Mouse (Mus musculus): ENCODE measurements around the gene Nos3. TPM values are rescaled to one million over a fixed set of nuclear protein-coding genes. Genes with fewer than 3 reads are reported as not detected.

Gene Nos3
- 0.14 TPM for polyA plus RNA-seq (2017; shearing (Covaris generic))

DNA sequence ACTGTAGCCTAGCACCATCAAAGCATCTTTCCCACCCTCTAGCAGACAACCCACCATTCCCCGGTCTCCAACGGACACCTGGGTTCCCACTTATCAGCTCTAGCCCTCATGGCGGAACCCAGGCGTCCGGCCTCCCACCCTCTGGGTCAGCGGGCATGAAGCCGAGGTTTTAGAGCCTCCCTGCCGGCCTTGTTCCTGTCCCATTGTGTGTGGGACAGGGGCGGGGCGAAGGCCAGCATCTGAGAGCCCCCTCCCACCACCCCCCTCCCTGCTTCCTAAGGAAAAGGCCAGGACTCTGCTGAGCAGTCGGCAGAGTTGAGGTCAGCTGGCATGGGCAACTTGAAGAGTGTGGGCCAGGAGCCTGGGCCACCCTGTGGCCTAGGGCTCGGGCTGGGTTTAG is at the start of gene Nos3:
Gene Nos3, plus strand, starts transcription at position 303 of the 400 bp plus-strand sequence.

DNA sequence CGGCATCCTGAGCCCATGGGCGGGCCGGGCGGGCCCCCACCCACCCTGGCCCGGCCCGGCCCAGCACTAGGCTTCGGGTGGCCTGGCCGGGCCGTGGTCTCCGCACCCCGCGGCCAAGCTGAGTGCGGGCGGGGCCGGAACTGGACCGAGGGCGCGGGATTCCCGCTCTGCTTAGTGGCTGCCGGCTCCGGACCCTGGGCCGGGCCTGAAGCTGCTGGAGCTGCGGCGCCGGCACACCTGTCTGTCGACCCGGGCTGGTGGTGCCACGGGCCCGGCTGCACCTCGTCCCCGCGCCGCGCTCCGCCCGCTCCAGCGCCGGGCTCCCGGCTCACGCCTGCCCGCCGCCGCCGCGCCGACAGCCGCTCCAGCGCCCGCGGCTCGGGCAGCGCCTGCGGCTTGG is 13.3 kb upstream of the Nos3 start, which contains the start of gene Kcnh2:
Gene Kcnh2, minus strand, starts transcription at position 327 of the 400 bp plus-strand sequence.

DNA sequence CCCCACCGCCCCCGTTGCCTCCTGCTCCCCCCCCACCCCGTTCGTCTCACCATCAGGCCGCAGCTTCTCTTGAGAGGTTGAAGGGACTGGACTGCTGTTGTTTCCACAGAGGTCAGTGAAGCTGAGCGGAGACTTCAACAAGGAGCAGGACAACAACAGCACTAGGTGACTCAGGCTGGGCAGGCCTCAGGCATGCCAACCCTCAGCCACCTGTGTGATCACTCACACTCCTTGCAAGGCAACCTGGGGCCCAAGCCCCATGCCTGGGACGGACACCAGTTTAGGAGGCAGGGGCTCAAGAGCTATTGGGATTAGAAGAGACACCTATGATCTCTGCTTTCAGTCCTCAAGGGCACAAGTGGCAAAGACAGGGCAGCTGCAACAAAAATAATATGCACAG is 27.3 kb downstream of the Nos3 start, which contains the start of gene Atg9b:
Gene Atg9b, minus strand, starts transcription at position 280 of the 400 bp plus-strand sequence.

DNA sequence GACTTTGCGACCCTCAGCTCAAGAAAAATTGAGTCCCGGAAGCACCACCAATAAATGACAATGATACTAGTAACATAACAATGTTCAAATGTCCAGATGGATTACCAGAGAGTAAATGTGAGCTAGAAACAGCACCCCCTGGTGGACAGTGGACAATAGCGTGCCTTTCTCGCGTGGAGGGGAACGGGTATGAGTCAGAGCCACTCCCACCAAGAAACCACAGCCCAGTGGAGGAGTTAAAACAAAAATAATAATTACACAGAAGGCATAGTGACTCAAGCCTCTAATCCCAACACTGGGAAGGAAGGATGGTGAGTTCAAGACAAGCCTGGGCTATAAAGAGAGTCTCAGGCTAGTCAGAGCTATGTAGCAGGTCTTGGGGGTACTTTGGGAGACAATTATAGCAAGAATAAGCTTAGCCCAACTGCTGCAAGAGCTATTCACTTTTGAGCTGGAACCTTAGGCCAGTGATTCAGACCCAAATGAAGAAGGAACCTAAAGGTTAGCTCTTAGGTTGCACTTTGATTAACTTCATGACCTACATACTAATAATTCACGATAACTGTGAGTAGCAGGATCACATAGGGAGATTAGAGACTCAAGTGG is 28.9 kb downstream of the Nos3 start, which contains the start of gene Abcb8:
Gene Abcb8, plus strand, starts transcription at position 272 of the 606 bp plus-strand sequence.

DNA sequence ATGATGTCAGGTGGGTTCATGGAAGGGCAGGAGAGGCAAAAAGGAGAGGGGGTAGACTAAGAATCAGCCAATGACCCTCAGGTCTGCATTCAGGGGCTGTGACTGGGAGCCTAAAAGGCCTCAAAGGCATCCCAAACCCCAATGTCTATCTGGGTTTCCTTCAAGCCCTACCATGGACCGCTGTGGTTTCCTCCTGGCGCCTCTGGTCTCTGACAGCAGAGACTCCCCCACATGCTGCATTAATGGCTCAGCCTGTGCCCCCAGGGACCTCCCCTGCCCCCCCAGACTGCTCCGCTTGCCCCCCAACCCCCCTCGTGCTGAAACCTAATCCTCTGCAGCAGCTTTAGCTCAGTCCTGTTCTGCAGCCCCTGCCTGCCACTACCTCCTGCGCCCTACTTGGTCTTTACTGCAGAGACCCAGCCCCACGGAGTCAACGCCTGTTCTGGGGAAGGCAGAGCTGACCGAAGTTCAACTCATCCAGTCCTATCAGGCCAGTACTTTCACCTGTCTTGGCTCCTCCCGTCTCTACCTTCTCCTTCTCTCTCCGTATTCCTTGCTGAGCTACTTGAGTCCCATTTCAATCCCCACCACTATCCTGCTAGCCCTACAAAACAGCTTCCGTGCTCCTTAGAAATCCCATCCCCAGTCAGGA is 48.6 kb downstream of the Nos3 start, which contains the start of gene Asic3:
Gene Asic3, plus strand, starts transcription at position 351 of the 652 bp plus-strand sequence.

DNA sequence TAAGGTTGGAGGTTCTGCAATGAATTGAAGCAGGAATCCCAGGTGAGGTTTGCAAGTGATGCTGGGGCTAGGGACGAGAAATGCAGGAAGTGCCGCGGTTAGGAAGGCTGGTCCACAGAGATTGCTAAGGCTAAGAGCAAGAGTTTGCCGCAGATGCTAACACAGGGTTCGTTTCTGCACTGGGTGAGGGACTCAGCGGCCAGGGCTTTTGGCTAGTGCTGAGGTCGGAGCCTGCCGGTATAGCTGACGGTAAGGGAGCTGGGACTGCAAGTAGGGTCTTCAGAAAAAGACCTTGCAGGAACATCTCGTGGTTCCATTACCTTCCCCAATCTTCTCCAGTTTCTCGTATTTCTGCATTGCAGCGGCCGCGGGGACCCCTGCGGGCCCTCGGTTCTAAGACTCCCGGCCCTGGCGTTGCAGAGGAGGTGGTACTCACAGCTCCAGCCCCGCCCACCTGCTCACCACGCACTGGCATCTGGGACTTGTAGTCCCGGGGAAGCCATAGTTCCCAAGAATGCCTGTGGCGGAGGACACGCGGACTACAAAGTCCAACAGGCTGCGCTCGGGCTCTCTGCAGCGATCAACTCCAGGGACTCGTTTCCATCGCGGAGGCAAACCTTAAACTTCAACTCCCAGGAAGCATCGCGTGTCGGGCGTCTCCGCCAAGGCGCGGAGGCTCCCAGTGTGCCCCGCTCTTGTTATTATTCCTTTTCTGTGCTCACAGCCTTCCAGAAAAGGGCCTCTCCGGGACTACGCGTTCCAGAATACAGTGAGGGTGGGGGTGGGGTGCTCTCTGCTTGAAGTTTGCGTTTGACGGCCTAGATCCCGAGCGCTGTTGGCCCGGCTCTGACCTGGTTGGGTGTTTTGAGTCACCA is 58.8 kb downstream of the Nos3 start, which contains the start of the genes Cdk5 and Slc4a2:
Gene Cdk5, minus strand, starts transcription at position 402 of the 875 bp plus-strand sequence.
Gene Slc4a2, plus strand, starts transcription at position 709 of the 875 bp plus-strand sequence.

Other genes starting within 250 kb of the Nos3 start
- gene Nupl2, start 199.8 kb upstream of the Nos3 start, polyA plus RNA-seq (2017; shearing (Covaris generic)): 8.3 TPM
- gene Kcnh2, start 13.2 kb upstream of the Nos3 start, polyA plus RNA-seq (2017; shearing (Covaris generic)): 2.7 TPM
- 0.68 TPM for gene Atg9b, start 27.3 kb downstream of the Nos3 start, polyA plus RNA-seq (2017; shearing (Covaris generic))
- 29.1 TPM for gene Abcb8, start 28.9 kb downstream of the Nos3 start, polyA plus RNA-seq (2017; shearing (Covaris generic))
- not detected for gene Asic3, start 48.6 kb downstream of the Nos3 start, polyA plus RNA-seq (2017; shearing (Covaris generic))
- gene Cdk5, start 58.7 kb downstream of the Nos3 start, polyA plus RNA-seq (2017; shearing (Covaris generic)): 102 TPM
- gene Slc4a2, start 59.0 kb downstream of the Nos3 start, polyA plus RNA-seq (2017; shearing (Covaris generic)): 45.7 TPM
- 112 TPM for gene Fastk, start 80.5 kb downstream of the Nos3 start, polyA plus RNA-seq (2017; shearing (Covaris generic))
- 91.4 TPM for gene Tmub1, start 83.0 kb downstream of the Nos3 start, polyA plus RNA-seq (2017; shearing (Covaris generic))
- gene Agap3, start 87.4 kb downstream of the Nos3 start, polyA plus RNA-seq (2017; shearing (Covaris generic)): 5.2 TPM
- gene Gbx1, start 162.4 kb downstream of the Nos3 start, polyA plus RNA-seq (2017; shearing (Covaris generic)): not detected
- not detected for gene Asb10, start 176.2 kb downstream of the Nos3 start, polyA plus RNA-seq (2017; shearing (Covaris generic))
- gene 4931409K22Rik, start 192.0 kb downstream of the Nos3 start, polyA plus RNA-seq (2017; shearing (Covaris generic)): not detected
- 100.0 TPM for gene Abcf2, start 212.7 kb downstream of the Nos3 start, polyA plus RNA-seq (2017; shearing (Covaris generic))
- 38.5 TPM for gene Chpf2, start 221.9 kb downstream of the Nos3 start, polyA plus RNA-seq (2017; shearing (Covaris generic))

Data from CD4-positive, CD25-positive, alpha-beta regulatory T cell, adult 9 weeks (primary cell).